Mouse (Mus musculus): ENCODE data around the gene C87436. TPM values are rescaled to one million over a fixed set of nuclear protein-coding genes. Genes with fewer than 3 reads are reported as not detected.
A peak's percentile ranks its signal among the peaks of the same experiment; 100 is the strongest.

The C87436 gene
- total RNA-seq, 2 experiments from 2014 or later, result 7.5 to 8.0 TPM

DNA sequence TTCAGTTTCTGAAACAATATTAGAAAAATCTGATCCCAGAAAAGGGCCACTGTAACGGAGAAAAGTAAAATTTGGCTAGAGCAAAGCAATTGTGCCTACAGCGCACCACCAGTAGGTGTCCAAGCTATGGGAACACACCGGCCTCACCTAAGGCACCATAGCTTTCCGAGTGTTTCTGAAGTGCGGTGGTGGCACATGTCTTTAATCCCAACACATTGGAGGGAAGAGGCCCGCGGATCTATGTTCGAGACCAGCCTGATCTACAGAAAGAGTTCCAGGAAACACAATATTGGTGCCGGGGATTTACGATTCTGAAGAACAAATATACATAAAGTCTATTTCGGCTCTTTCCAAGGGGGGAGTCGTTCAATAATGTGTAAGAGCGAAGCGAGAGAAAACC lies 463 bp upstream of the C87436 start:
- intact Hi-C loops (cut with DNase I), result loop anchor here (5.0 kb wide), 1 partner anchor 235 kb away; no protein-coding TSS in a partner anchor
- H3K4me3 ChIP-seq, result peak overlapping the region; percentile 84
- peak; percentile 57 for DNase-seq
- H3K27ac ChIP-seq, result peak overlapping the region; percentile 100
- TF ChIP-seq CTCF (IDR thresholded peaks at IDR 0.05), result peak; percentile 62

- intact Hi-C loops (cut with DNase I), result loop anchor here (5.0 kb wide), 1 partner anchor 233 kb away; no protein-coding TSS in a partner anchor
- no peak for TF ChIP-seq CTCF (IDR thresholded peaks at IDR 0.05)
- peak overlapping the region; percentile 100 for H3K27ac ChIP-seq
- H3K4me3 ChIP-seq, result peak overlapping the region; percentile 84
- no peak for DNase-seq
Measured at GRCm38 (mm10) chr6:86439119-86439496, 934 bp downstream of the C87436 start.

GRCm38 (mm10) chr6:86439531-86439930 lies 1.4 kb downstream of the C87436 start:
- Histone ChIP-seq H3K27ac (peak overlapping the region; percentile 100; the same call in 1 of the 2 replicates), H3K4me3 (peak overlapping the region; percentile 84)
- no peak for TF ChIP-seq CTCF (IDR thresholded peaks at IDR 0.05)
- intact Hi-C loops (cut with DNase I), result loop anchor here (5.0 kb wide), 1 partner anchor 233 kb away; no protein-coding TSS in a partner anchor
- no peak for DNase-seq

DNA sequence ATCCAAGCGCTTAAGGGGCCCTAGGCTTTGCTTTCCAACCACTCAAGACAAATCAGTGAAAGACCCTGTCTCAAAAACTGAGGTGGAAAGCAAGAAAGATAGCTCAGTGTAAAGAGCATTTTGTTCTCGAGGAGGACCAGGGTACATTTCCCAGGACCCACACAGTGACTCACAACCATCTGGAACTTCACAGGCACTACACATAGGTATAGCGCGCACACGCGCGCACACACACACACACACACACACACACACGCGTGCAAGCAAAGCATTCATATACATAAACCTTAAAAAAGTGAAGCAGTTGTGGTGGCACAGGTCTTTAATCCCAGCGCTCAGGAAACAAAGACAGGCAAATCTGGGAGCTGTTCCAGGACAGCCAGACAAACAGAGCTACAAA lies 3.4 kb downstream of the C87436 start:
- no peak for DNase-seq
- no peak for TF ChIP-seq CTCF (IDR thresholded peaks at IDR 0.05)
- intact Hi-C loops (cut with DNase I), result no loop called here
- Histone ChIP-seq H3K27ac (no peak overlapping the region), H3K4me3 (no peak overlapping the region)

GRCm38 (mm10) chr6:86445551-86445950 lies 7.4 kb downstream of the C87436 start:
- no peak for TF ChIP-seq CTCF (IDR thresholded peaks at IDR 0.05)
- DNase-seq, result no peak

GRCm38 (mm10) chr6:86446927-86447568 lies 8.9 kb downstream of the C87436 start:
- intact Hi-C loops (cut with DNase I), result no loop called here
- no peak overlapping the region for H3K4me3 ChIP-seq
- DNase-seq, result no peak
- no peak overlapping the region for H3K27ac ChIP-seq
- TF ChIP-seq CTCF (IDR thresholded peaks at IDR 0.05), result no peak

More at GRCm38 (mm10) chr6:86445551-86445950, 7.4 kb downstream of the C87436 start:
- Histone ChIP-seq H3K27ac (no peak overlapping the region), H3K4me3 (no peak overlapping the region)
- intact Hi-C loops (cut with DNase I), result no loop called here

DNA sequence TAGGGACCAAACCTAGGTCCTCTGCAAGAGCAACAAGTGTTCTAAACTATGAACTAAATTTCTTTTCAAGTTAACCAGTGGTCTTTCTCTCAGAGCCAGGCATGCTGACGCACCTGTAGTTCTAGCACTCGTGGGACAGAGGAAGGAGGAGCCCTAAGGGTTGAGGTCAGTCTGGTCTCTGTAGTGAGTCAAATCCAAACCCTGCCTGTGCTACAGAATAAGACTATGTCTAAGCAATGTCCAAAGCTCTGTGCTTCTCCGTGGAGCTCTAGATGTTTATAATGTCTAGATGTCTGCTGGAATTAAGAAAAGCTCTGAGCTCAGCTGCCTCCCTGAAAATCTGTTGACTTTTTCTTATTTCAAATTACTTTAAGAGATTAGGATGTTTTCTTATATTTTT lies 18.6 kb downstream of the C87436 start:
- TF ChIP-seq CTCF (IDR thresholded peaks at IDR 0.05), result no peak
- Histone ChIP-seq H3K27ac (no peak overlapping the region), H3K4me3 (no peak overlapping the region)
- no peak for DNase-seq
- intact Hi-C loops (cut with DNase I), result no loop called here

DNA sequence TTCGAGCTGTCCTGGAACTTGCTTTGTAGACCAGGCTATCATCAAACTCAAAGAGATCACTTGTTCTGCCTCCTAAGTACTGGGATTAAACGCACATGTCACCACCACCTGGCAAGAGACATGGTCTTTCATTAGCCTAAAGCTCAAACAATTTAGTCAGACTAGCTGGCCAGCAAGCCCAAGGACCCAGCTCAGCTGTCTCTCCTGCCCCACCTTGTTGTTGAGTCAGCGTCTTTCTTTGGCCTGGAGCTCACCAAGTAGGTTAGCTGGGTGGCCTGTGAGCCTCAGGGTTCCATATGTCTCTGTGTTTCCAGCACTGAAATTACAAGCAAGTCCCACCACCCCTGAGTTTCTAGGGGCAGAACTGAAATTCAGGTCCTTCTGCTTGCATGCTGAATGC lies 24.9 kb downstream of the C87436 start:
- no peak for TF ChIP-seq CTCF (IDR thresholded peaks at IDR 0.05)
- H3K4me3 ChIP-seq, result no peak overlapping the region
- DNase-seq, result no peak
- no peak overlapping the region for H3K27ac ChIP-seq
- intact Hi-C loops (cut with DNase I), result no loop called here

GRCm38 (mm10) chr6:86471317-86471716 lies 33.1 kb downstream of the C87436 start:
- Histone ChIP-seq H3K27ac (peak overlapping the region; percentile 92), H3K4me3 (peak overlapping the region; percentile 73)
- intact Hi-C loops (cut with DNase I), result no loop called here
- no peak for TF ChIP-seq CTCF (IDR thresholded peaks at IDR 0.05)
- no peak for DNase-seq

- H3K27ac ChIP-seq, result peak overlapping the region; percentile 92
- intact Hi-C loops (cut with DNase I), result loop anchor here (1.0 to 2.0 kb wide), 3 partner anchors 43 to 198 kb away; partner anchors contain the start of genes Mxd1 and Pcbp1
- TF ChIP-seq CTCF (IDR thresholded peaks at IDR 0.05), result no peak
- peak overlapping the region; percentile 73 for H3K4me3 ChIP-seq
- no peak for DNase-seq
Measured at GRCm38 (mm10) chr6:86471760-86472099, 33.6 kb downstream of the C87436 start.

GRCm38 (mm10) chr6:86472100-86472955 lies 34.2 kb downstream of the C87436 start:
- peak; percentile 100 for DNase-seq
- Histone ChIP-seq H3K27ac (peak overlapping the region; percentile 92), H3K4me3 (peak overlapping the region; percentile 73)
- peak; percentile 96 for TF ChIP-seq CTCF (IDR thresholded peaks at IDR 0.05)
- intact Hi-C loops (cut with DNase I), result loop anchor here (1.0 to 2.0 kb wide), 3 partner anchors 42 to 197 kb away; partner anchors contain the start of genes Mxd1 and Pcbp1

DNA sequence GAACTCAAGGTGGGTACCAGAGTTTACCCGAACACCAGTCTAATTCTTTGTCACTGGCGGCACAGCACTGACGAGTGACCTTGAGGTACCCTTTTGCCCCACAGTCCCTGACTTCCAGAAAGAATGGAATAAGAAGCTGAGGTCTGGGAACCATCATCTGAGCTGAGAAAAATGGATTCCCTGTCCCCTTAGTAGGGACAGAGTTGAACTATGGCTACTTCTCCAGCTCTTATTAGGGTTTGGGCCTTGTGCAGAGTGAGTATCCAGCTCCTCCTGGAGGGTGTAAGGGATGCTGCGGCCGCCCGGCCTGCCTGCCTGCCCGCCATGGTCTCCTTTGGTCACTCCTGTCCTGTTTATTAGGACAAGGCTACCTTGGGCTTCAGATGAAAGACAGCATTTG lies 34.9 kb downstream of the C87436 start:
- no peak for DNase-seq
- peak; percentile 3; the same call in 1 of the 2 replicates for TF ChIP-seq CTCF (IDR thresholded peaks at IDR 0.05)
- Histone ChIP-seq H3K4me3 (peak overlapping the region; percentile 73), H3K27ac (peak overlapping the region; percentile 92)
- intact Hi-C loops (cut with DNase I), result loop anchor here (2.0 kb wide), 1 partner anchor 42 kb away; no protein-coding TSS in a partner anchor

DNA sequence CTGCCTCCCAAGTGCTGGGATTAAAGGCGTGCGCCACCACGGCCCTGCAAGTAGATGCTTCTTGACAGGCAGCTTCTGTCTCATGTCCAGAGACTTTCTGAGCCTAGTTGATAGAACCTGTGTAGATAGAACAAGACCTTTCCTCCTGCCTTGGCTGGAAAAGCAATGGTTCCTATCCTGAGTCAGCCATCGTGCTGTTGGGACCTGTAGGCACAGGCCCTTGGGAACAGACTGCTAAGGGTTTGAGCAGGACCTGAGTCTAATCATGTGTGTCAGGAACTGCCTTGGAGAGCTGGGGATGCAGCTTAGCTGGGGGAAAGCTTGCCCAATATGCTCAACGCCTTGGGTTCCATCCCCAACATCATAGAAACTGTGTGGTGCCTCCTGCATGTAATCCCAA lies 35.9 kb downstream of the C87436 start:
- H3K4me3 ChIP-seq, result peak overlapping the region; percentile 73
- DNase-seq, result no peak
- no peak for TF ChIP-seq CTCF (IDR thresholded peaks at IDR 0.05)
- intact Hi-C loops (cut with DNase I), result no loop called here
- peak overlapping the region; percentile 92 for H3K27ac ChIP-seq
